Mouse (Mus musculus) heart, postnatal 0 days (tissue): ENCODE data around the gene Lrrc1. TPM values are rescaled to one million over a fixed set of nuclear protein-coding genes. Genes with fewer than 3 reads are reported as not detected.

Source experiments
- ATAC-seq: fragments of 200-750 bp; cut with Nextera tagmentation; 2 replicates; pipeline ENCODE4 v1.8.0; 2017; ENCODE audit warnings: low read depth, moderate number of reproducible peaks, moderate library complexity; ENCODE audit not compliant: insufficient read depth
- DNase-seq: peaks from one replicate; pipeline ENCODE4 v3.0.0-alpha.2; 2016; ENCODE audit warnings: low spot score
- H3K27ac ChIP-seq: fragments of 300-500 bp; sonication (generic); 2 replicates; pipeline ENCODE4 v1.5.1; 2014; ENCODE audit warnings: low read depth, mild to moderate bottlenecking
- H3K27me3 ChIP-seq: fragments of 300-500 bp; sonication (generic); 2 replicates; pipeline ENCODE4 v1.6.1; 2014; ENCODE audit warnings: low read length, mixed read lengths; ENCODE audit not compliant: control insufficient read depth, insufficient read depth
- H3K36me3 ChIP-seq: fragments of 300-500 bp; sonication (generic); replicated peaks from 2 replicates; pipeline ENCODE4 v1.6.1; 2014; ENCODE audit warnings: low read length, mixed read lengths; ENCODE audit not compliant: control insufficient read depth, insufficient read depth
- H3K4me1 ChIP-seq: fragments of 300-500 bp; sonication (generic); 2 replicates; pipeline ENCODE4 v1.6.1; 2014; ENCODE audit warnings: antibody characterized with exemption; ENCODE audit not compliant: control insufficient read depth, insufficient read depth
- H3K4me2 ChIP-seq: fragments of 300-500 bp; sonication (generic); 2 replicates; pipeline ENCODE4 v1.6.1; 2014; ENCODE audit warnings: low read depth, mild to moderate bottlenecking, low read length, moderate library complexity
- H3K4me3 ChIP-seq: fragments of 300-500 bp; sonication (generic); 2 replicates; pipeline ENCODE4 v1.5.1; 2014; ENCODE audit warnings: low read depth, low read length
- H3K9ac ChIP-seq: fragments of 300-500 bp; sonication (generic); replicated peaks from 2 replicates; pipeline ENCODE4 v1.6.1; 2014; ENCODE audit warnings: low read depth, low read length, mixed read lengths
- H3K9me3 ChIP-seq: fragments of 300-500 bp; sonication (generic); replicated peaks from 2 replicates; pipeline ENCODE4 v1.6.1; 2016; ENCODE audit warnings: low read length; ENCODE audit not compliant: control insufficient read depth
- CTCF ChIP-seq: IDR thresholded peaks from 2 replicates; pipeline ENCODE4 v1.5.1; 2016; ENCODE audit warnings: antibody characterized with exemption, control low read depth, low read depth
- EP300 ChIP-seq: IDR thresholded peaks from 2 replicates; pipeline ENCODE4 v1.6.1; 2016; ENCODE audit warnings: antibody characterized with exemption, low read depth
- WGBS: fragments of 180-500 bp; shearing (Covaris S2); extraction: QIAGEN DNeasy Blood & Tissue Kit; methylation state at CpG from one replicate; pipeline ENCODE4 v1.1.7; 2014; 5-methylcytosine and 5-hydroxymethylcytosine counted together
- polyA plus RNA-seq: library from polyadenylated mRNA; unstranded; fragments of >200 nt; fragmentation: Nextera tagmentation; extraction: Ambion mirVana; gene quantifications from 2 replicates; pipeline ENCODE4 v1.2.1, GENCODE M21; 2015
- total RNA-seq: library from RNA; depleted of rRNA; stranded (reverse); fragments of >200 nt; gene quantifications from 2 replicates; pipeline ENCODE4 v1.2.3, GENCODE M21; 2014; ENCODE audit warnings: low replicate concordance

Lrrc1 gene
- total and polyA plus RNA-seq, 2 experiments from 2014 or later: 17.7 to 43.8 TPM

DNA sequence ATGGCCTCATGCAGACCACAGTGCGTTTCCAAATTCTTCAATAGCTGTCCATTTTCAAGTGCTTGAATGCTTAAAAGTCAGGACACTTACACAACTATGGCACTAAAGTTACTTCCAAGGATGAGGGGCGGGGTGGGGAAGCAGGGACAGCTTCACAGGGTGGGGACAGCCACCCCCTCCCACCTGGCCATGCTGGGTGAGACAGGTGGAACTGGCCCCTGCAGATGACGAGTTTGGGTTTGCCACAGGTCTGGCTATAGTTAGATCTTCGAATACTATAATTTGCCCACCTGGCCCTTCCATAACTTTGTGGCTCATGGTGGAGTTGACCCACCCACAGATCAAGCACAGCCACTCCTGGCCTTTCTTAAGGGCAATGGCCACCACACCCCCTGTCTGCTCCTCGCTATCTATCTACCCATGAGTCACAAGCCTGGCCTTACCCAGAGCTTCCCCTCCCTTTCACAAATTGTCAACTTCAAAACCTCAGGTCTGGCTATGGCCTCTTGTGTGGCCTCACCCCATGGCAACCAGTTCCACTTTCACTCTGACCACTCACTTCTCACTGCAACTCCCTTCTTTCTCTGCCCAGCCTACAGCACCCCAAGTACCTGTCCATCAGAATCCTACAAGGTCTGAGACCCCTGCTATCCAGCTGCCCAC lies 16.2 kb downstream of the Lrrc1 start:
- ATAC-seq: no peak
- no peak for DNase-seq
- no peak overlapping the region for H3K4me2 ChIP-seq
- H3K9ac ChIP-seq: no peak overlapping the region
- no peaks in the 10 kb centered on the region for H3K27me3 ChIP-seq
- H3K9me3 ChIP-seq: no peaks in the 10 kb centered on the region
- H3K36me3 ChIP-seq: no peaks in the 10 kb centered on the region
- no peak overlapping the region for H3K4me3 ChIP-seq
- H3K27ac ChIP-seq: no peak overlapping the region
- 84% methylated on average over 5 of the region's 5 CpGs for WGBS
- peaks cover 42% of the 10 kb centered on the region for H3K4me1 ChIP-seq
- no peak for TF ChIP-seq CTCF
- no peak for TF ChIP-seq EP300

DNA sequence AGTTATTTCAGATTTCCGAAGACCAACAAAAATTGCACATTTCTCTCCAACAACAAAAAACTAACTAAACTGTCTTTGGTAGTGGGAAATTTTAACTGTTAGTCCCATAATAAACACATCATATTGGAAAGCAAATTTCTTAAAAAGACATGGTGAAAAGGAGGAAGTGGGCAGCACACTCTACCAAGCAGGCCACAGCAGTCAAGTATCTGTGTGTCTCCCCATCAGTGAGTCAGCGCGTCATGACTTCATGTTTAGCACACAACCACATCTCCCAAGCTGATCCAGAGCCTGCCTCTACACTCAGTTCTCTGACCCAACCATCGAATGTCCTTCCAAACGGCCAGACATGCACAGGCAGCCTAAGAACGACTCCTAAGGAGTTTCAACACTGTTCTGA lies 17.5 kb downstream of the Lrrc1 start:
- TF ChIP-seq EP300: no peak
- no peak for TF ChIP-seq CTCF
- Histone ChIP-seq H3K27ac (no peak overlapping the region), H3K27me3 (no peaks in the 10 kb centered on the region), H3K4me1 (peaks cover 40% of the 10 kb centered on the region), H3K4me3 (no peak overlapping the region), H3K9ac (no peak overlapping the region), H3K9me3 (no peaks in the 10 kb centered on the region), H3K4me2 (no peak overlapping the region), H3K36me3 (no peaks in the 10 kb centered on the region)
- DNase-seq: no peak
- WGBS: 64% methylated on average over 6 of the region's 6 CpGs
- ATAC-seq: no peak

DNA sequence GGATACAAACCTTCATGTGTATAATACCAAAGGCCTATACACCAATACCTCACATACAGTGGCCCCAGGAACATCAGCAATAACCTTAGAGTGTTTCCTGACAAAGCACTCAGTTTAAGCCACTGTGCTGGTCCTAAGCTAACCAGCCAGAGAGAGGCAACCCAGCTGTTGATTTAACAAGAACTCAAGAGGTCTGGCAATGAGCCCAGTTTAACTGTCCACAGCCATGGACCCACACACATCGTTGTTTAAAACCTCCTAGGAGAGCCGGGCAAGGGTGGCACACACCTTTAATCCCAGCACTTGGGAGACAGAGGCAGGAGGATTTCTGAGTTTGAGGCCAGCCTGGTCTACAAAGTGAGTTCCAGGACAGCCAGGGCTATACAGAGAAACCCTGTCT lies 18.0 kb downstream of the Lrrc1 start:
- peaks cover 40% of the 10 kb centered on the region for H3K4me1 ChIP-seq
- H3K27ac ChIP-seq: peak overlapping the region; percentile 20; the same call in 1 of the 2 replicates
- H3K9me3 ChIP-seq: no peaks in the 10 kb centered on the region
- peak; percentile 69; the same call in 1 of the 2 replicates for ATAC-seq
- H3K9ac ChIP-seq: no peak overlapping the region
- no peak for TF ChIP-seq EP300
- TF ChIP-seq CTCF: no peak
- H3K4me2 ChIP-seq: no peak overlapping the region
- peak; percentile 66 for DNase-seq
- H3K36me3 ChIP-seq: no peaks in the 10 kb centered on the region
- 20% methylated on average over 2 of the region's 2 CpGs for WGBS
- no peak overlapping the region for H3K4me3 ChIP-seq
- no peaks in the 10 kb centered on the region for H3K27me3 ChIP-seq

DNA sequence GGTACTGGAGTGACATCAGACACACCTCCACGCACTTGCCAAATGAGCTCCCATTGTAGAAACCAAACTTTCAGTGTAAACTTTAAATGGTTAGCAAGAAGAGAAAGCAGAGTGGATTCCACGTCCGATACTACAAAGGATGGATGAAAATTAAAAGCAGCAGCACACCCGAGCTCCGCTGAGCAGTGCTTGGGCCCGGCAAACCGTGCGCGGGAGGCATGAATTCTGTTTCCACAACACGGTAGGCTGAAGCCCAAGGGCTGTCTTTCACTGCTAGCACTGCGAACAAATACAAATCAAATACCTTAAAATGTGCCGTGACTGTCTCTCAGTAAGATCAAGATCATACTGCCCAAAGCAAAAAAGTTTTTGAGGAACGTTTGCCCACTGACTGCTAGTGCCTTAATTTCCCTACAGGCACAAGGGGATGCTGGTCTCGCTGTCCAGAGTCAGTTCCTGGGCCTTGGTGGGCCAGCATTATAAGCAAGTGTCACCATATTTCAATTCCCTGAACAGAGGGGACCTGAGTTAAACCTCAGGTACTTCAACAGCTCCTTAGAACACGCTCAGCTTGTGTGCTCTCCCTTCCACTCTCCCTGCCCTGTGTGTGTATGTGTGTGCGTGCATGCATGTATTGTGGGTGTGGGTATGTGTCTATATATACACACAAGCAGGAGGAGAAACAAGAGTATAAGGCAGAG lies 18.9 kb downstream of the Lrrc1 start:
- no peaks in the 10 kb centered on the region for H3K9me3 ChIP-seq
- no peaks in the 10 kb centered on the region for H3K27me3 ChIP-seq
- 89% methylated on average over 16 of the region's 16 CpGs for WGBS
- H3K9ac ChIP-seq: no peak overlapping the region
- no peak for ATAC-seq
- no peak for DNase-seq
- TF ChIP-seq CTCF: no peak
- TF ChIP-seq EP300: no peak
- H3K27ac ChIP-seq: no peak overlapping the region
- no peak overlapping the region for H3K4me2 ChIP-seq
- H3K36me3 ChIP-seq: no peaks in the 10 kb centered on the region
- peaks cover 37% of the 10 kb centered on the region for H3K4me1 ChIP-seq
- no peak overlapping the region for H3K4me3 ChIP-seq

DNA sequence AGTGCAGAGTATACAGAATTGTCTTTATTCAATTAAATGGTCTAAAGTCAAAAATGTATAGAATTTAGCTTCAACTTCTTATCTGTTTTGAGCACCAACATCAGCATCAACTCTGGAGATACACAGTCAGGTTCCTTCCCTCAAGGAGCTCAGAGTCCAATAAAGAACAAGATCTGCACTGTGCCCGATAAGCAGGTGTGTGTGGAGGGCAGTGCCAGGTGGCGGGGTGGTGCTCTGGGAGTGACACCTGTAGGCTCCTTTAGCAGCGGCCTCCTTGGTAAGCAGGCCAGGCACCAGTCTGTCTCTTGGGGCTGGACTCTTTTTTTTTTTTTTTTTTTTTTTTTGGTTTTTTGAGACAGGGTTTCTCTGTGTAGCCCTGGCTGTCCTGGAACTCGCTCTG lies 20.9 kb downstream of the Lrrc1 start:
- no peaks in the 10 kb centered on the region for H3K9me3 ChIP-seq
- 94% methylated on average over 4 of the region's 4 CpGs for WGBS
- H3K27ac ChIP-seq: no peak overlapping the region
- peaks cover 24% of the 10 kb centered on the region for H3K4me1 ChIP-seq
- no peaks in the 10 kb centered on the region for H3K27me3 ChIP-seq
- no peak overlapping the region for H3K4me2 ChIP-seq
- no peak overlapping the region for H3K9ac ChIP-seq
- ATAC-seq (no peak), DNase-seq (no peak)
- H3K36me3 ChIP-seq: no peaks in the 10 kb centered on the region
- TF ChIP-seq CTCF (no peak), EP300 (no peak)
- no peak overlapping the region for H3K4me3 ChIP-seq
